In the genomic region with DNA sequence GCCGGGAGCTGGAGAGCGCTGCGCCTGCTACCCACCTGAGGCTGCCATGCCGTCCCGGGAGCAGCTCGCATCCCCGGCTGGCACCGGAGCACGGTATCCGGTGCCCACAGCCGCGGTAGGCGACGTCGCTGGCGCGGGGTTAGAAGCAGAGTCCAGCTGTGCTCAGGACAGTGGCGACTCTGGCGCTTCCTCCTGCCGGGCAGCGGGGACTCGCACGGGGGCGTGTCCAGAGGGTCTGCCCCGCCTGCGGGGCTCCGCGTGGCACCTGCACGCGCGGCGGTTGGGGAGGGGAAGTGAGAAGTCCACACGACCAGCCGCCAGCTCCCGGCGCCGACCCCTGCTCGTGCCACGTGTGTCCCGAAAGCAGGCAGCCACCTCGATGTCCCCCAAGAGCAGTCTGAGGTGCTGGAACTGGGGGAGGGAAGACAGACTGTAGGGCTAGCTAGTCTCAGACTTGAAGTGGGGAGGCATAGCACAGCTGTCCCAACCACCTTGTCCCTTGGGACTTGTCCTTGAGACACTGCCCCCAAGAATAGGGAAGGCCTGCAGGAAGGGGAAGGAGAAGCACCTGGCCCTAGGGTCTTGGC, we compare ENCODE assay signal across 8 mouse cellular contexts. TPM values are rescaled to one million over a fixed set of nuclear protein-coding genes. Genes with fewer than 3 reads are reported as not detected.
DNase-seq lines count a peak whose midpoint lies in the region; ATAC-seq and TF ChIP-seq lines count a peak whose summit lies in the region.

TSS of gene Pik3ap1 (minus strand) at position 181 of the 587 bp plus-strand sequence.

- ATAC-seq in common myeloid progenitor, adult 5-6 weeks (replicated peaks; ENCODE audit: low read depth, poor library complexity, severe bottlenecking) = peak; percentile 74
- peak; percentile 72; the same call in 1 of the 2 replicates for ATAC-seq in kidney, embryonic 14.5 days (ENCODE audit: low FRiP score, low TSS enrichment)
- ATAC-seq in lung, postnatal 0 days = peak; percentile 75

- under 1% methylated on average over 37 of the region's 41 CpGs for WGBS in kidney, embryonic 14.5 days
- 0% methylated on average over 40 of the region's 41 CpGs for WGBS in lung, postnatal 0 days
- 1% methylated on average over 41 of the region's 41 CpGs for WGBS in olfactory bulb, adult 2 months

- peaks cover 4% of the 10 kb centered on the region; the same call in 1 of the 2 replicates for H3K27me3 ChIP-seq in kidney, embryonic 14.5 days (ENCODE audit: control insufficient read depth, insufficient read depth, low read length)
- H3K27me3 ChIP-seq in lung, postnatal 0 days (replicated peaks; ENCODE audit: insufficient read depth, low read length) = no peaks in the 10 kb centered on the region

- H3K27ac ChIP-seq in kidney, embryonic 14.5 days (ENCODE audit: low read depth, low read length) = no peak within 1 kb of the TSS
- H3K27ac ChIP-seq in lung, postnatal 0 days (ENCODE audit: low read length) = no peak within 1 kb of the TSS
- no peak within 1 kb of the TSS for H3K27ac ChIP-seq in olfactory bulb, adult 2 months (ENCODE audit: insufficient read depth, low read depth, low read length)

- H3K9ac ChIP-seq in kidney, embryonic 14.5 days (ENCODE audit: low read depth, low read length) = peak within 1 kb of the TSS; percentile 48
- peak within 1 kb of the TSS; percentile 36; the same call in 1 of the 2 replicates for H3K9ac ChIP-seq in lung, postnatal 0 days (replicated peaks; ENCODE audit: low read depth)

- TF ChIP-seq EP300 in lung, postnatal 0 days (IDR thresholded peaks at IDR 0.05) = no peak

- H3K4me1 ChIP-seq in kidney, embryonic 14.5 days (ENCODE audit: control insufficient read depth, insufficient read depth, low read length) = peaks cover 4% of the 10 kb centered on the region; the same call in 1 of the 2 replicates
- peaks cover 8% of the 10 kb centered on the region for H3K4me1 ChIP-seq in lung, postnatal 0 days (ENCODE audit: insufficient read depth, low read depth, low read length)
- H3K4me1 ChIP-seq in olfactory bulb, adult 2 months (ENCODE audit: control insufficient read depth, insufficient read depth, low read length) = peaks cover 6% of the 10 kb centered on the region

- no peaks in the 10 kb centered on the region for H3K9me3 ChIP-seq in kidney, embryonic 14.5 days (ENCODE audit: control insufficient read depth, low read length)
- no peaks in the 10 kb centered on the region for H3K9me3 ChIP-seq in lung, postnatal 0 days (ENCODE audit: low read length)

- no peak; the same call in 1 of the 2 replicates for TF ChIP-seq CTCF in lung, postnatal 0 days (IDR thresholded peaks at IDR 0.05)
- no peak for TF ChIP-seq CTCF in olfactory bulb, adult 2 months (IDR thresholded peaks at IDR 0.05; ENCODE audit: insufficient read depth, low read depth, low read length)

- H3K36me3 ChIP-seq in kidney, embryonic 14.5 days (ENCODE audit: control insufficient read depth, insufficient read depth, low read length) = no peaks in the 10 kb centered on the region
- H3K36me3 ChIP-seq in lung, postnatal 0 days (ENCODE audit: insufficient read depth, low read length) = no peaks in the 10 kb centered on the region

- H3K4me2 ChIP-seq in kidney, embryonic 14.5 days (replicated peaks; ENCODE audit: low read depth, low read length) = peak within 1 kb of the TSS; percentile 95
- peak within 1 kb of the TSS; percentile 91 for H3K4me2 ChIP-seq in lung, postnatal 0 days (replicated peaks; ENCODE audit: low read depth, low read length)

- TF ChIP-seq POLR2A in olfactory bulb, adult 2 months (IDR thresholded peaks at IDR 0.05; ENCODE audit: insufficient read depth, low read depth, low read length) = no peak

- H3K4me3 ChIP-seq in kidney, embryonic 14.5 days (ENCODE audit: low read length) = peak within 1 kb of the TSS; percentile 52
- peak within 1 kb of the TSS; percentile 45 for H3K4me3 ChIP-seq in lung, postnatal 0 days (ENCODE audit: low read depth, low read length)
- H3K4me3 ChIP-seq in olfactory bulb, adult 2 months (ENCODE audit: insufficient read depth, low read depth, low read length) = peak within 1 kb of the TSS; percentile 39

- peak; percentile 54 for DNase-seq in ovary, postnatal 36 days (ENCODE audit: low spot score)
- no peak for DNase-seq in ovary, postnatal 14 days (ENCODE audit: low spot score)
- DNase-seq in heart, adult 9 months (ENCODE audit: low spot score in 2 of 2) = peak; percentile 33 to 34
- peak; percentile 48 for DNase-seq in lung, postnatal 0 days (ENCODE audit: low spot score)
- DNase-seq in MN1 (ENCODE audit: low spot score) = no peak

RNA-seq across cellular contexts. Expression of gene Pik3ap1, which starts in this region (rescaled TPM):
- total RNA-seq in common myeloid progenitor, adult 5-6 weeks (2017) = 10.0 and 10.2 TPM in 2 replicates
- polyA plus RNA-seq in kidney, embryonic 14.5 days (2014; fragmentation: Nextera tagmentation; extraction: Ambion mirVana) = 0.77 and 1.6 TPM in 2 replicates
- 8.6 and 9.0 TPM in 2 replicates for polyA plus RNA-seq in lung, postnatal 0 days (2015; fragmentation: Nextera tagmentation; extraction: Ambion mirVana)
- not detected in 2 replicates for polyA plus RNA-seq in olfactory bulb, adult 2 months (2012; ENCODE audit: insufficient read depth, insufficient read length, low replicate concordance, missing spikeins)

Comparison
In these comparisons a context has a peak if more than half of its experiments do, and no peak if none do; other contexts are left out.
1. DNase-seq: peak in ovary, postnatal 36 days (single experiment), heart, adult 9 months (2 of 2) and lung, postnatal 0 days (single experiment); none in ovary, postnatal 14 days (single experiment) and MN1 (single experiment).
2. Peak in every context shown above with its lines, with median percentiles within 50 percentile points of each other: ATAC-seq and H3K4me3 ChIP-seq.